Mouse (Mus musculus) hindbrain, embryonic 15.5 days (tissue): ENCODE measurements at regions not wholly inside any gene's neighbourhood (a gene's known extent, or its start where the extent isn't known, plus 50 kb on each side); places are given as distances from the start of the nearest gene placed in this dataset.
A peak's percentile ranks its signal among the peaks of the same experiment; 100 is the strongest.

Experiments used
- ATAC-seq: fragments of 200-750 bp; cut with Nextera tagmentation; 2 replicates; pipeline ENCODE4 v1.8.0; 2017; ENCODE audit warnings: low read depth, moderate number of reproducible peaks, moderate TSS enrichment; ENCODE audit not compliant: low FRiP score
- H3K27ac ChIP-seq: fragments of 300-500 bp; sonication (generic); replicated peaks from 2 replicates; pipeline ENCODE4 v1.5.1; 2015; ENCODE audit warnings: mild to moderate bottlenecking, inconsistent platforms
- H3K27me3 ChIP-seq: fragments of 300-500 bp; sonication (generic); 2 replicates; pipeline ENCODE4 v1.6.1; 2015; ENCODE audit warnings: control low read depth, inconsistent platforms
- H3K36me3 ChIP-seq: fragments of 300-500 bp; sonication (generic); 2 replicates; pipeline ENCODE4 v1.6.1; 2015; ENCODE audit warnings: control low read depth, inconsistent platforms
- H3K4me1 ChIP-seq: fragments of 300-500 bp; sonication (generic); replicated peaks from 2 replicates; pipeline ENCODE4 v1.6.1; 2015; ENCODE audit warnings: control low read depth, inconsistent platforms
- H3K4me2 ChIP-seq: fragments of 300-500 bp; sonication (generic); 2 replicates; pipeline ENCODE4 v1.6.1; 2015; ENCODE audit warnings: moderate library complexity, mild to moderate bottlenecking, inconsistent platforms
- H3K4me3 ChIP-seq: fragments of 300-500 bp; sonication (generic); 2 replicates; pipeline ENCODE4 v1.5.1; 2015; ENCODE audit warnings: mild to moderate bottlenecking, inconsistent platforms
- H3K9ac ChIP-seq: fragments of 300-500 bp; sonication (generic); 2 replicates; pipeline ENCODE4 v1.6.1; 2015; ENCODE audit warnings: inconsistent platforms
- H3K9me3 ChIP-seq: fragments of 300-500 bp; sonication (generic); 2 replicates; pipeline ENCODE4 v1.6.1; 2016; ENCODE audit warnings: control low read depth, inconsistent platforms
- WGBS: fragments of 180-500 bp; shearing (Covaris S2); methylation state at CpG from one replicate; pipeline ENCODE4 v1.1.7; 2015; 5-methylcytosine and 5-hydroxymethylcytosine counted together

DNA sequence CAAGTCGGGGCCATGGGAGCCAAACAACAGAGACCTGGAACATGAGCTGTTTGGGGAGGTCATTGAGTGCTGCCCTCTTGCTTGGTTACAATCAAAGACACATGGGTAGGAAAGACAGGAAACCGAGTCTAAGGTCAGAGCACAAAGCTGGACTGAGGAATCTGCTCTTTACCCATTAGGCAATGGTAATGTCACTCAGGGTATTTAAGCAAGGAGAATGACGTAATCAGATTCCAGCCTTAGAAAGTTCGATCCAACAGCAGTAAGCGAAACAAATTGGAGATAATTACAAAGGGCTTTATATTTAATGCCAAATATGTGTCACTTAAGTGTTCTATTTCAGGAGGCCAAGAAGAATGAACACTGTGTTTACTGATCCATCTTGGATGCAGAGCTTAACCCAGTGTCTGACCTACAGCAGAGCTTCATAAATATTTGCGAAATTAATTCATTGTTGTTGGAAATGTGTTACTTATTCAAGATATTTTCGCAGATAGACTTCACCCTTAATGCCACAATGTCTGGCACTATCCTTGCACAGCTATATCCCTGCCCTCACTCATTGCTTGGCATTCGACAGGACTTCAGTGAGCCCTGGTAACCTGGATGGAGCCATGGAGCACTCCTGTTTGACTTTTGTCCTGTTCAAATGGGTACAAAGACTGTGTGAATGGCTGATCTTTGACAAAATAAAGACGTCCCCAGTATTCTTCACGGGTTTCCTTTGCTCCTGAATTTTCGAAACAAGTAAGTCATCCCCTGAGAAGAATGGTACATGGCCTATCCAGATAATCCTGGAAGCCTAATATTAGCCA is 56.2 kb upstream of the Ptgfr start:
- no peaks in the 10 kb centered on the region for H3K27me3 ChIP-seq
- H3K4me3 ChIP-seq, result no peak overlapping the region
- no peak overlapping the region for H3K27ac ChIP-seq
- H3K36me3 ChIP-seq, result no peaks in the 10 kb centered on the region
- ATAC-seq, result no peak
- H3K4me1 ChIP-seq, result peaks cover 10% of the 10 kb centered on the region
- H3K4me2 ChIP-seq, result no peak overlapping the region
- 65% methylated on average over 11 of the region's 11 CpGs for WGBS
- no peak overlapping the region for H3K9ac ChIP-seq
- no peaks in the 10 kb centered on the region for H3K9me3 ChIP-seq

GRCm38 (mm10) chr3:151891760-151892253 is 54.4 kb upstream of the Ptgfr start:
- no peak overlapping the region for H3K4me2 ChIP-seq
- H3K9ac ChIP-seq, result no peak overlapping the region
- ATAC-seq, result peak; percentile 78
- H3K4me3 ChIP-seq, result no peak overlapping the region
- H3K4me1 ChIP-seq, result peaks cover 10% of the 10 kb centered on the region
- 9% methylated on average over 6 of the region's 6 CpGs for WGBS
- H3K9me3 ChIP-seq, result no peaks in the 10 kb centered on the region
- 0 out of 2 replicates have a peak overlapping the region, but pooled peaks have one; percentile 17 for H3K27ac ChIP-seq
- H3K36me3 ChIP-seq, result no peaks in the 10 kb centered on the region
- H3K27me3 ChIP-seq, result no peaks in the 10 kb centered on the region

GRCm38 (mm10) chr3:151891336-151891735 is 53.9 kb upstream of the Ptgfr start:
- Histone ChIP-seq H3K4me2 (no peak overlapping the region), H3K4me3 (no peak overlapping the region), H3K36me3 (no peaks in the 10 kb centered on the region), H3K27me3 (no peaks in the 10 kb centered on the region), H3K9ac (no peak overlapping the region), H3K27ac (no peak overlapping the region), H3K4me1 (peaks cover 10% of the 10 kb centered on the region), H3K9me3 (no peaks in the 10 kb centered on the region)
- 66% methylated on average over 3 of the region's 3 CpGs for WGBS
- ATAC-seq, result no peak

- Histone ChIP-seq H3K27ac (no peak overlapping the region), H3K27me3 (no peaks in the 10 kb centered on the region), H3K4me3 (no peak overlapping the region), H3K4me1 (peaks cover 10% of the 10 kb centered on the region), H3K4me2 (no peak overlapping the region), H3K9ac (no peak overlapping the region), H3K36me3 (no peaks in the 10 kb centered on the region), H3K9me3 (no peaks in the 10 kb centered on the region)
- WGBS, result 42% methylated on average over 8 of the region's 8 CpGs
- no peak for ATAC-seq
Observed at GRCm38 (mm10) chr3:151889738-151890137, 52.3 kb upstream of the Ptgfr start.
